Mouse (Mus musculus) forelimb bud, embryonic 11.5 days (tissue): ENCODE data around the gene Uxt.
A peak's percentile ranks its signal among the peaks of the same experiment; 100 is the strongest.

Experiments
- DNase-seq: peaks from one replicate; pipeline ENCODE4 v3.0.0-alpha.2; 2012; ENCODE audit warnings: low read depth, low spot score

Gene Uxt

GRCm38 (mm10) chrX:20961477-20962378 is at the start of gene Uxt:
TSS of gene Uxt (minus strand) at chrX:20962017.
- peak; percentile 82 for DNase-seq

GRCm38 (mm10) chrX:20980901-20981300 is 19.1 kb upstream of the Uxt start:
- DNase-seq: no peak

GRCm38 (mm10) chrX:20950191-20950880 is 11.5 kb downstream of the Uxt start, which contains the start of gene Elk1:
TSS of gene Elk1 (minus strand) at chrX:20950608.
- peak; percentile 92 for DNase-seq

- peak; percentile 29 for DNase-seq
Measured at GRCm38 (mm10) chrX:20946055-20946454, 15.8 kb downstream of the Uxt start.

- DNase-seq: no peak
Measured at GRCm38 (mm10) chrX:20931963-20932362, 29.9 kb downstream of the Uxt start.

GRCm38 (mm10) chrX:20931364-20931763 is 30.5 kb downstream of the Uxt start, which contains the start of gene Cfp:
TSS of gene Cfp (minus strand) at chrX:20931555.
- no peak for DNase-seq

GRCm38 (mm10) chrX:20929859-20930258 is 32.0 kb downstream of the Uxt start:
- DNase-seq: no peak

GRCm38 (mm10) chrX:20924976-20925375 is 36.8 kb downstream of the Uxt start:
- DNase-seq: no peak

- DNase-seq: no peak
Measured at GRCm38 (mm10) chrX:20923506-20923905, 38.3 kb downstream of the Uxt start.

- no peak for DNase-seq
Measured at GRCm38 (mm10) chrX:20921366-20921765, 40.5 kb downstream of the Uxt start.

GRCm38 (mm10) chrX:20920844-20921364 is 40.9 kb downstream of the Uxt start, which contains the start of gene Syn1:
TSS of gene Syn1 (minus strand) at chrX:20921004.
- peak; percentile 86 for DNase-seq

GRCm38 (mm10) chrX:20920249-20920843 is 41.5 kb downstream of the Uxt start:
- DNase-seq: no peak

- DNase-seq: no peak
Measured at GRCm38 (mm10) chrX:20915075-20915474, 46.7 kb downstream of the Uxt start.

GRCm38 (mm10) chrX:20913726-20914125 is 48.1 kb downstream of the Uxt start:
- DNase-seq: no peak

- no peak for DNase-seq
Measured at GRCm38 (mm10) chrX:20910074-20910473, 51.7 kb downstream of the Uxt start.
